Mouse (Mus musculus) myocyte (in vitro differentiated cells): ENCODE measurements around the gene Galnt7.

Experiments used
- CEBPB ChIP-seq: IDR thresholded peaks from 2 replicates; pipeline ENCODE4 v1.6.1; 2011; ENCODE audit warnings: mild to moderate bottlenecking, moderate library complexity; ENCODE audit not compliant: poor library complexity, insufficient read depth, severe bottlenecking
- E2F4 ChIP-seq: IDR thresholded peaks from one replicate; pipeline ENCODE4 v1.6.1; 2011; ENCODE audit warnings: mild to moderate bottlenecking, control low read depth, moderate library complexity; ENCODE audit not compliant: insufficient read depth
- MAX ChIP-seq: IDR thresholded peaks from one replicate; pipeline ENCODE4 v1.6.1; 2011; ENCODE audit warnings: low read depth, mild to moderate bottlenecking, control low read depth
- MYOG ChIP-seq, 3 experiments: IDR thresholded peaks; one replicate each; pipeline ENCODE4 v1.6.1; 2011; ENCODE audit warnings: control low read depth in 2 of 3, low read depth in 2 of 3, mild to moderate bottlenecking in 2 of 3; ENCODE audit not compliant: insufficient read length in 2 of 3, control insufficient read depth in 1 of 3, insufficient read depth in 1 of 3
- POLR2A ChIP-seq: IDR thresholded peaks from one replicate; pipeline ENCODE4 v1.6.1; 2011; ENCODE audit warnings: low read depth, mild to moderate bottlenecking, control low read depth, moderate library complexity; ENCODE audit not compliant: insufficient read length
- POLR2AphosphoS2 ChIP-seq: IDR thresholded peaks from one replicate; pipeline ENCODE4 v1.6.1; 2011; ENCODE audit warnings: low read depth, control low read depth; ENCODE audit not compliant: insufficient read length
- TCF12 ChIP-seq: IDR thresholded peaks from one replicate; pipeline ENCODE4 v1.6.1; 2011; ENCODE audit warnings: mild to moderate bottlenecking, control low read depth; ENCODE audit not compliant: poor library complexity, insufficient read depth, severe bottlenecking
- USF1 ChIP-seq: IDR thresholded peaks from one replicate; pipeline ENCODE4 v1.6.1; 2011; ENCODE audit warnings: low read depth, mild to moderate bottlenecking, control low read depth, moderate library complexity

GRCm38 (mm10) chr8:57574398-57574797 is 78.4 kb downstream of the Galnt7 start:
- no peak for TF ChIP-seq POLR2A
- TF ChIP-seq TCF12: no peak
- no peak for TF ChIP-seq USF1
- no peak for TF ChIP-seq MYOG (IDR thresholded peaks at IDR 0.05; ENCODE audit: control insufficient read depth in 1 of 3, insufficient read depth in 1 of 3, insufficient read length in 2 of 3, low read depth in 2 of 3)
- no peak for TF ChIP-seq CEBPB
- TF ChIP-seq E2F4: no peak
- TF ChIP-seq MAX: no peak
- no peak for TF ChIP-seq POLR2AphosphoS2
